Mouse (Mus musculus): ENCODE measurements around the gene Pla2g4e. TPM values are rescaled to one million over a fixed set of nuclear protein-coding genes. Genes with fewer than 3 reads are reported as not detected.

Pla2g4e gene
- polyA plus RNA-seq, 1 experiment = 0.03 TPM

- no peaks in the 10 kb centered on the region for H3K27me3 ChIP-seq (ENCODE audit: control insufficient read depth, insufficient read depth, low read length)
- 69% methylated on average over 5 of the region's 5 CpGs for WGBS
- H3K27ac ChIP-seq (ENCODE audit: insufficient read depth, low read depth, low read length) = peak overlapping the region; percentile 38; the same call in 1 of the 2 replicates
- H3K4me3 ChIP-seq (ENCODE audit: low read depth, low read length) = no peak overlapping the region
- peaks cover 7% of the 10 kb centered on the region; the same call in 1 of the 2 replicates for H3K4me1 ChIP-seq (ENCODE audit: control insufficient read depth, insufficient read depth, insufficient read length, low read length)
- TF ChIP-seq CTCF (IDR thresholded peaks at IDR 0.05; ENCODE audit: extremely low read depth, insufficient read length, insufficient replicate concordance, low read depth, low read length) (no peak), POLR2A (IDR thresholded peaks at IDR 0.05; ENCODE audit: low read depth, low read length) (no peak)
- peaks cover 5% of the 10 kb centered on the region for H3K36me3 ChIP-seq (ENCODE audit: control insufficient read depth, insufficient read depth, low read length)
These were observed 107.9 kb downstream of the Pla2g4e start for GRCm38 (mm10) chr2:120137281-120137680.

- H3K27ac ChIP-seq (ENCODE audit: insufficient read depth, low read depth, low read length) = no peak overlapping the region
- H3K4me1 ChIP-seq (ENCODE audit: control insufficient read depth, insufficient read depth, insufficient read length, low read length) = peaks cover 7% of the 10 kb centered on the region; the same call in 1 of the 2 replicates
These were observed 110.6 kb downstream of the Pla2g4e start for GRCm38 (mm10) chr2:120134453-120135075.

GRCm38 (mm10) chr2:120131881-120132280, 113.3 kb downstream of the Pla2g4e start:
- no peaks in the 10 kb centered on the region for H3K27me3 ChIP-seq (ENCODE audit: control insufficient read depth, insufficient read depth, low read length)
- no peak overlapping the region for H3K27ac ChIP-seq (ENCODE audit: insufficient read depth, low read depth, low read length)
- no peak overlapping the region for H3K4me3 ChIP-seq (ENCODE audit: low read depth, low read length)
- H3K36me3 ChIP-seq (ENCODE audit: control insufficient read depth, insufficient read depth, low read length) = peaks cover 3% of the 10 kb centered on the region
- TF ChIP-seq POLR2A (IDR thresholded peaks at IDR 0.05; ENCODE audit: low read depth, low read length) = no peak
- TF ChIP-seq CTCF (IDR thresholded peaks at IDR 0.05; ENCODE audit: extremely low read depth, insufficient read length, insufficient replicate concordance, low read depth, low read length) = no peak
- H3K4me1 ChIP-seq (ENCODE audit: control insufficient read depth, insufficient read depth, insufficient read length, low read length) = peaks cover 3% of the 10 kb centered on the region; the same call in 1 of the 2 replicates
- 76% methylated on average over 1 of the region's 1 CpGs for whole genome bisulfite sequencing

More at GRCm38 (mm10) chr2:120134453-120135075, 110.6 kb downstream of the Pla2g4e start:
- TF ChIP-seq POLR2A (IDR thresholded peaks at IDR 0.05; ENCODE audit: low read depth, low read length) (no peak), CTCF (IDR thresholded peaks at IDR 0.05; ENCODE audit: extremely low read depth, insufficient read length, insufficient replicate concordance, low read depth, low read length) (no peak)
- no peaks in the 10 kb centered on the region for H3K27me3 ChIP-seq (ENCODE audit: control insufficient read depth, insufficient read depth, low read length)
- no peak overlapping the region for H3K4me3 ChIP-seq (ENCODE audit: low read depth, low read length)
- H3K36me3 ChIP-seq (ENCODE audit: control insufficient read depth, insufficient read depth, low read length) = peaks cover 3% of the 10 kb centered on the region

GRCm38 (mm10) chr2:120129252-120129908, 115.8 kb downstream of the Pla2g4e start:
- H3K27me3 ChIP-seq (ENCODE audit: control insufficient read depth, insufficient read depth, low read length) = no peaks in the 10 kb centered on the region
- H3K27ac ChIP-seq (ENCODE audit: insufficient read depth, low read depth, low read length) = peak overlapping the region; percentile 43; the same call in 1 of the 2 replicates
- no peak overlapping the region for H3K4me3 ChIP-seq (ENCODE audit: low read depth, low read length)
- H3K36me3 ChIP-seq (ENCODE audit: control insufficient read depth, insufficient read depth, low read length) = peaks cover 9% of the 10 kb centered on the region
- H3K4me1 ChIP-seq (ENCODE audit: control insufficient read depth, insufficient read depth, insufficient read length, low read length) = peaks cover 2% of the 10 kb centered on the region; the same call in 1 of the 2 replicates
- TF ChIP-seq CTCF (IDR thresholded peaks at IDR 0.05; ENCODE audit: extremely low read depth, insufficient read length, insufficient replicate concordance, low read depth, low read length) (no peak), POLR2A (IDR thresholded peaks at IDR 0.05; ENCODE audit: low read depth, low read length) (no peak)
- 70% methylated on average over 8 of the region's 8 CpGs for WGBS

- Histone ChIP-seq H3K4me1 (ENCODE audit: control insufficient read depth, insufficient read depth, insufficient read length, low read length) (peaks cover 2% of the 10 kb centered on the region; the same call in 1 of the 2 replicates), H3K36me3 (ENCODE audit: control insufficient read depth, insufficient read depth, low read length) (peaks cover 12% of the 10 kb centered on the region), H3K27ac (ENCODE audit: insufficient read depth, low read depth, low read length) (peak overlapping the region; percentile 43), H3K27me3 (ENCODE audit: control insufficient read depth, insufficient read depth, low read length) (no peaks in the 10 kb centered on the region), H3K4me3 (ENCODE audit: low read depth, low read length) (no peak overlapping the region)
- 93% methylated on average over 1 of the region's 1 CpGs for WGBS
- no peak for TF ChIP-seq CTCF (IDR thresholded peaks at IDR 0.05; ENCODE audit: extremely low read depth, insufficient read length, insufficient replicate concordance, low read depth, low read length)
- TF ChIP-seq POLR2A (IDR thresholded peaks at IDR 0.05; ENCODE audit: low read depth, low read length) = no peak
These were observed 116.5 kb downstream of the Pla2g4e start for GRCm38 (mm10) chr2:120128611-120129051.

- Histone ChIP-seq H3K27me3 (ENCODE audit: control insufficient read depth, insufficient read depth, low read length) (no peaks in the 10 kb centered on the region), H3K36me3 (ENCODE audit: control insufficient read depth, insufficient read depth, low read length) (peaks cover 12% of the 10 kb centered on the region), H3K4me1 (ENCODE audit: control insufficient read depth, insufficient read depth, insufficient read length, low read length) (peaks cover 2% of the 10 kb centered on the region; the same call in 1 of the 2 replicates), H3K27ac (ENCODE audit: insufficient read depth, low read depth, low read length) (peak overlapping the region; percentile 30), H3K4me3 (ENCODE audit: low read depth, low read length) (no peak overlapping the region)
- TF ChIP-seq POLR2A (IDR thresholded peaks at IDR 0.05; ENCODE audit: low read depth, low read length) (no peak), CTCF (IDR thresholded peaks at IDR 0.05; ENCODE audit: extremely low read depth, insufficient read length, insufficient replicate concordance, low read depth, low read length) (no peak)
These were observed 117.1 kb downstream of the Pla2g4e start for GRCm38 (mm10) chr2:120128011-120128410.

- peaks cover 12% of the 10 kb centered on the region for H3K36me3 ChIP-seq (ENCODE audit: control insufficient read depth, insufficient read depth, low read length)
- no peak overlapping the region for H3K27ac ChIP-seq (ENCODE audit: insufficient read depth, low read depth, low read length)
- no peak for TF ChIP-seq POLR2A (IDR thresholded peaks at IDR 0.05; ENCODE audit: low read depth, low read length)
- no peak for TF ChIP-seq CTCF (IDR thresholded peaks at IDR 0.05; ENCODE audit: extremely low read depth, insufficient read length, insufficient replicate concordance, low read depth, low read length)
- peaks cover 5% of the 10 kb centered on the region; the same call in 1 of the 2 replicates for H3K4me1 ChIP-seq (ENCODE audit: control insufficient read depth, insufficient read depth, insufficient read length, low read length)
- H3K4me3 ChIP-seq (ENCODE audit: low read depth, low read length) = no peak overlapping the region
- WGBS = 63% methylated on average over 1 of the region's 1 CpGs
- H3K27me3 ChIP-seq (ENCODE audit: control insufficient read depth, insufficient read depth, low read length) = no peaks in the 10 kb centered on the region
These were observed 118.2 kb downstream of the Pla2g4e start for GRCm38 (mm10) chr2:120126901-120127300.
